In genomic region chrX:159547093-159547492, GRCm38 (mm10) we compare ENCODE assay signal across 19 mouse cellular contexts.
"Had no signal": no experiment of that assay in that cellular context is flagged by ENCODE, and none has a peak within 500 bp of the region (broad histone marks: within the 10 kb centered on the region; RNA-seq: fewer than 3 reads in every experiment).

No protein-coding gene starts in this region.

- H3K4me3 ChIP-seq: lung, embryonic 15.5 days; midbrain, embryonic 10.5 days; midbrain, embryonic 12.5 days; myocyte; neural tube, embryonic 13.5 days; neural tube, embryonic 15.5 days; stomach, embryonic 15.5 days had no signal

- DNase-seq: lung, adult 2 months; lung, postnatal 14 days; lung, postnatal 36 days; midbrain, embryonic 14.5 days; right cerebral cortex, postnatal 14 days; thymus, adult 2 months; thymus, postnatal 25 days; thymus, postnatal 4 days had no signal

- H3K9ac ChIP-seq: lung, embryonic 15.5 days; midbrain, embryonic 12.5 days; neural tube, embryonic 13.5 days; neural tube, embryonic 15.5 days; stomach, embryonic 15.5 days had no signal

- H3K4me1 ChIP-seq: lung, embryonic 15.5 days; midbrain, embryonic 10.5 days; midbrain, embryonic 12.5 days; neural tube, embryonic 13.5 days; neural tube, embryonic 15.5 days; stomach, embryonic 15.5 days had no signal

- H3K36me3 ChIP-seq: lung, embryonic 15.5 days; neural tube, embryonic 15.5 days; stomach, embryonic 15.5 days had no signal

- H3K27ac ChIP-seq: lung, embryonic 15.5 days; macrophage; midbrain, embryonic 10.5 days; midbrain, embryonic 12.5 days; neural tube, embryonic 13.5 days; neural tube, embryonic 15.5 days; stomach, embryonic 15.5 days; stomach, postnatal 0 days had no signal

- H3K9me3 ChIP-seq: lung, embryonic 15.5 days; midbrain, embryonic 10.5 days; midbrain, embryonic 12.5 days; neural tube, embryonic 13.5 days; neural tube, embryonic 15.5 days; stomach, embryonic 15.5 days had no signal

- ATAC-seq: lung, postnatal 0 days; midbrain, embryonic 16.5 days had no signal

- H3K27me3 ChIP-seq: lung, embryonic 15.5 days; neural tube, embryonic 15.5 days; stomach, embryonic 15.5 days had no signal
